ENCODE assay signal across 22 mouse cellular contexts in the genomic region with DNA sequence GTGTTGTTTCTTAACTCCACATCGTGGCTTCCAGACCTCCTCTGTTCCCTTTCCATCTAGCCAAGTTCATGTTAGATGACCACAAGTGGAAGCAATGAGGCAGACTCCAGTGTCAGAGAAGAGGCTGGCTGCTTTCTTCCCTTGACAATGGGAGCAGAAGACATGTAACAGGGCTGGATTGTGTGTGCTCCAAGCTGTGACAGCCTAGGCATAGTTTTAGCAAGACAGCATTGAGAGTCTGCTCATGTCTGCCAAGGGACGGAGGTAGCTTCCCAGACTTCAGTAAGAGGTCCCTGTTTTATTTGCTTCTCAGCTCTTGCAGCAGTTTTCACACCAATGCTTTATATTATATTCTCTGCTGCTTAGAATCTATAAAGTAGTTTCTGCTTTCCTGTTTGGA. TPM values are rescaled to one million over a fixed set of nuclear protein-coding genes. Genes with fewer than 3 reads are reported as not detected.
A peak's percentile ranks its signal among the peaks of the same experiment; 100 is the strongest.
DNase-seq lines count a peak whose midpoint lies in the region; ATAC-seq and TF ChIP-seq lines count a peak whose summit lies in the region.
"Had no signal": no experiment of that assay in that cellular context is flagged by ENCODE, and none has a peak within 500 bp of the region (broad histone marks: within the 10 kb centered on the region; RNA-seq: fewer than 3 reads in every experiment).

No protein-coding gene starts in this region.

- no peaks in the 10 kb centered on the region for H3K36me3 ChIP-seq in hindbrain, postnatal 0 days (ENCODE audit: insufficient read depth, low read length)
- no peaks in the 10 kb centered on the region for H3K36me3 ChIP-seq in hindbrain, embryonic 12.5 days
- no peaks in the 10 kb centered on the region for H3K36me3 ChIP-seq in lung, embryonic 15.5 days
- H3K36me3 ChIP-seq in limb, embryonic 15.5 days: no peaks in the 10 kb centered on the region
- H3K36me3 ChIP-seq: forebrain, embryonic 12.5 days; heart, embryonic 12.5 days; liver, embryonic 12.5 days; midbrain, embryonic 12.5 days had no signal

- no peak overlapping the region for H3K4me2 ChIP-seq in hindbrain, postnatal 0 days (ENCODE audit: low read depth, low read length)
- no peak overlapping the region for H3K4me2 ChIP-seq in hindbrain, embryonic 12.5 days (replicated peaks)
- no peak overlapping the region for H3K4me2 ChIP-seq in lung, embryonic 15.5 days
- no peak overlapping the region for H3K4me2 ChIP-seq in limb, embryonic 15.5 days
- H3K4me2 ChIP-seq: forebrain, embryonic 12.5 days; heart, embryonic 12.5 days; liver, embryonic 12.5 days; midbrain, embryonic 12.5 days had no signal

- DNase-seq in hindbrain, postnatal 0 days (ENCODE audit: low spot score): peak; percentile 58
- DNase-seq in lung, postnatal 10 days: no peak
- peak; percentile 14 for DNase-seq in brain, embryonic 18.5 days (ENCODE audit: low read depth, low spot score)
- DNase-seq in right cerebral cortex, postnatal 4 days: no peak
- no peak for DNase-seq in T-cell, adult 2 months (ENCODE audit: low spot score)
- DNase-seq: adrenal gland, adult 8-10 months; cerebellum, adult 11 months; cerebellum, postnatal 14 days; gastrocnemius, postnatal 10 days; heart, adult 11 months; heart, postnatal 14 days; layer of hippocampus, postnatal 36 days; left cerebral cortex, postnatal 4 days; thymus, postnatal 4 days had no signal

- TF ChIP-seq CTCF in hindbrain, postnatal 0 days (IDR thresholded peaks at IDR 0.05; ENCODE audit: low read depth): no peak

- no peaks in the 10 kb centered on the region for H3K27me3 ChIP-seq in hindbrain, postnatal 0 days (ENCODE audit: insufficient read depth, low read length)
- H3K27me3 ChIP-seq in hindbrain, embryonic 12.5 days: no peaks in the 10 kb centered on the region
- H3K27me3 ChIP-seq in lung, embryonic 15.5 days: no peaks in the 10 kb centered on the region
- H3K27me3 ChIP-seq in limb, embryonic 15.5 days: no peaks in the 10 kb centered on the region
- H3K27me3 ChIP-seq: forebrain, embryonic 12.5 days; heart, embryonic 12.5 days; liver, embryonic 12.5 days; midbrain, embryonic 12.5 days had no signal

- H3K4me3 ChIP-seq in hindbrain, postnatal 0 days (ENCODE audit: low read length): no peak overlapping the region
- H3K4me3 ChIP-seq in hindbrain, embryonic 12.5 days: no peak overlapping the region
- H3K4me3 ChIP-seq in lung, embryonic 15.5 days: no peak overlapping the region
- no peak overlapping the region for H3K4me3 ChIP-seq in limb, embryonic 15.5 days
- H3K4me3 ChIP-seq: forebrain, embryonic 12.5 days; heart, embryonic 12.5 days; liver, embryonic 12.5 days; midbrain, embryonic 12.5 days had no signal

- no peak overlapping the region for H3K9ac ChIP-seq in hindbrain, postnatal 0 days (replicated peaks; ENCODE audit: low read length)
- H3K9ac ChIP-seq in hindbrain, embryonic 12.5 days: no peak overlapping the region
- H3K9ac ChIP-seq in lung, embryonic 15.5 days: no peak overlapping the region
- no peak overlapping the region for H3K9ac ChIP-seq in limb, embryonic 15.5 days
- H3K9ac ChIP-seq: forebrain, embryonic 12.5 days; heart, embryonic 12.5 days; liver, embryonic 12.5 days; midbrain, embryonic 12.5 days had no signal

- ATAC-seq in hindbrain, postnatal 0 days: peak; percentile 78
- ATAC-seq in hindbrain, embryonic 12.5 days (ENCODE audit: low FRiP score): no peak
- no peak for ATAC-seq in lung, embryonic 15.5 days (ENCODE audit: borderline replicate concordance, extremely low read depth, low FRiP score, low TSS enrichment)
- no peak for ATAC-seq in limb, embryonic 15.5 days (ENCODE audit: insufficient number of reproducible peaks, low FRiP score, low TSS enrichment, low read depth)
- ATAC-seq: liver, embryonic 12.5 days had no signal

- no peaks in the 10 kb centered on the region for H3K9me3 ChIP-seq in hindbrain, postnatal 0 days (ENCODE audit: low read length)
- H3K9me3 ChIP-seq in hindbrain, embryonic 12.5 days (replicated peaks): no peaks in the 10 kb centered on the region
- H3K9me3 ChIP-seq in lung, embryonic 15.5 days: no peaks in the 10 kb centered on the region
- no peaks in the 10 kb centered on the region for H3K9me3 ChIP-seq in limb, embryonic 15.5 days
- H3K9me3 ChIP-seq: forebrain, embryonic 12.5 days; heart, embryonic 12.5 days; liver, embryonic 12.5 days; midbrain, embryonic 12.5 days had no signal

- peak overlapping the region; percentile 76 for H3K27ac ChIP-seq in hindbrain, postnatal 0 days
- H3K27ac ChIP-seq in hindbrain, embryonic 12.5 days: no peak overlapping the region
- peak overlapping the region; percentile 43 for H3K27ac ChIP-seq in lung, embryonic 15.5 days
- peak overlapping the region; percentile 51 for H3K27ac ChIP-seq in limb, embryonic 15.5 days
- H3K27ac ChIP-seq: forebrain, embryonic 12.5 days; liver, embryonic 12.5 days; midbrain, embryonic 12.5 days had no signal

- 67% methylated on average over 2 of the region's 2 CpGs for WGBS in hindbrain, postnatal 0 days
- 74% methylated on average over 2 of the region's 2 CpGs for WGBS in hindbrain, embryonic 12.5 days
- WGBS in lung, embryonic 15.5 days: 40% methylated on average over 2 of the region's 2 CpGs
- 60% methylated on average over 2 of the region's 2 CpGs for whole genome bisulfite sequencing in limb, embryonic 15.5 days

- H3K4me1 ChIP-seq in hindbrain, postnatal 0 days (ENCODE audit: insufficient read depth, low read length): no peaks in the 10 kb centered on the region; the same call in 1 of the 2 replicates
- peaks cover 2% of the 10 kb centered on the region; the same call in 1 of the 2 replicates for H3K4me1 ChIP-seq in hindbrain, embryonic 12.5 days
- H3K4me1 ChIP-seq in lung, embryonic 15.5 days: peaks cover 29% of the 10 kb centered on the region
- H3K4me1 ChIP-seq in limb, embryonic 15.5 days: peaks cover 26% of the 10 kb centered on the region
- H3K4me1 ChIP-seq: heart, embryonic 12.5 days; liver, embryonic 12.5 days; midbrain, embryonic 12.5 days had no signal

RNA-seq across cellular contexts. Expression of a gene that starts 33.6 kb away (rescaled TPM):
- total RNA-seq in hindbrain, postnatal 0 days (2014; rRNA removed): 73.8 and 83.7 TPM in 2 replicates
- 35.9 and 39.6 TPM in 2 replicates for polyA plus RNA-seq in hindbrain, postnatal 0 days (2015; fragmentation: Nextera tagmentation; extraction: Ambion mirVana)
- 38.8 and 46.5 TPM in 2 replicates for polyA plus RNA-seq in hindbrain, embryonic 12.5 days (2016; fragmentation: Nextera tagmentation; extraction: Ambion mirVana)
- polyA plus RNA-seq in lung, embryonic 15.5 days (2015; fragmentation: Nextera tagmentation; extraction: Ambion mirVana): 48.4 and 50.7 TPM in 2 replicates
- polyA plus RNA-seq in limb, embryonic 15.5 days (2015; fragmentation: Nextera tagmentation; extraction: Ambion mirVana): 61.0 and 71.2 TPM in 2 replicates
- total RNA-seq: neutrophil, adult 5-6 weeks had no signal

Comparison
In these comparisons a context has a peak if more than half of its experiments do, and no peak if none do; other contexts are left out.
1. DNase-seq: peak in hindbrain, postnatal 0 days (single experiment) and brain, embryonic 18.5 days (single experiment); none in lung, postnatal 10 days (single experiment), right cerebral cortex, postnatal 4 days (single experiment) and T-cell, adult 2 months (single experiment).